Mouse (Mus musculus) stomach, postnatal 0 days (tissue): Measurements from ENCODE around the gene Tle4.

ENCODE experiments used
- CTCF ChIP-seq: IDR thresholded peaks from 2 replicates; pipeline ENCODE4 v1.5.1; 2016; ENCODE audit warnings: antibody characterized with exemption, low read depth, mild to moderate bottlenecking, moderate library complexity
- EP300 ChIP-seq: optimal IDR thresholded peaks from 2 replicates; pipeline ENCODE3; 2016; ENCODE audit warnings: antibody characterized with exemption

DNA sequence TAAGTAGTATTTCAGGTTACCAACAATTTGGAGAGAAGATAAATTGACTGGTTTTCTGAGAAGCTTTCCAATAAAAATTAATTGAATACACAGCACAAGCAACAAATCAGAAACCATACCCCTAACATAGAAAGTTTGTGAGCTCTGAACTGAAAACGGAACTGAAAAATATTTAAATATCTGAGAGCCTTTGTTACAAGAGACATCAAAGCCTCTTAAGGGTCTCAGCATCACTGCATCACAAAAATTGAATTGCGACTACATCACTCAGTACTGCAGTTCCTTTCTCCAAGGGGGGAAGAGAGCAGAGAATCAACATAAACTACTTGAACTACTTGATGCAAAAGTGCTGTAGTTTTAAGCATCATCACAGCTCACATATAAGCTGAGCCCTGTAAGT lies 61.2 kb downstream of the Tle4 start:
- TF ChIP-seq CTCF = no peak
- TF ChIP-seq EP300 = no peak
